Mouse (Mus musculus) C2C12 (cell line): ENCODE measurements around the gene Fmo1.

ENCODE experiments used
- CEBPB ChIP-seq: IDR thresholded peaks from one replicate; pipeline ENCODE4 v1.6.1; 2011; ENCODE audit warnings: low read depth, mild to moderate bottlenecking, control low read depth, moderate library complexity
- CTCF ChIP-seq: IDR thresholded peaks from one replicate; pipeline ENCODE4 v1.5.1; 2011; ENCODE audit not compliant: control insufficient read depth, insufficient read depth, insufficient read length
- FOSL1 ChIP-seq: IDR thresholded peaks from one replicate; pipeline ENCODE4 v1.8.0; 2011; ENCODE audit warnings: mild to moderate bottlenecking, low read length; ENCODE audit not compliant: poor library complexity, insufficient read depth, severe bottlenecking
- MAX ChIP-seq: IDR thresholded peaks from one replicate; pipeline ENCODE4 v1.6.1; 2011; ENCODE audit warnings: mild to moderate bottlenecking, control low read depth
- MYOD1 ChIP-seq: IDR thresholded peaks from one replicate; pipeline ENCODE4 v1.6.1; 2011; ENCODE audit warnings: low read depth; ENCODE audit not compliant: control insufficient read depth, insufficient read length
- MYOG ChIP-seq: IDR thresholded peaks from one replicate; pipeline ENCODE4 v1.6.1; 2011; ENCODE audit not compliant: control insufficient read depth, insufficient read length; ENCODE audit errors: extremely low read depth
- USF1 ChIP-seq: IDR thresholded peaks from one replicate; pipeline ENCODE4 v1.6.1; 2011; ENCODE audit warnings: low read depth, mild to moderate bottlenecking, control low read depth, moderate library complexity

DNA sequence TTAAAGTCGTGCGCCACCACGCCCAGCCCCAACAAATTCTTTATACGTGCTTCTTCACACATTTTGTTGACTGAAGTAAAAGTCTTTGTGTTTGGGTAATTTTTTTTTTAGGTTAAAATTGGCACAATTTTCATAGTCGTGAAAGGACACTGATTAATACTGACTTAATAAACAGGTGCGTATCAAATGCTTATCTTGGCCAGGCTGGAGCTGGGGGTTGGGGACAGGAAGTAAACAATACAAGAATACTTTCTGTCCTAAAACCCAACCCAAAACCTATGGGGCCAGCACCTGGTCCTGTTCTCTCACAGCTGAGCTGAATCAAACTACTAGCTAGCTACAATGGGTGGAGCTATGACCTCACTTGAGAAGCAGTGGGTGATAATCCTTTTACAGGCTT is 26.6 kb upstream of the Fmo1 start:
- no peak for TF ChIP-seq CTCF
- no peak for TF ChIP-seq MYOG
- TF ChIP-seq USF1 = no peak
- no peak for TF ChIP-seq CEBPB
- TF ChIP-seq MAX = no peak
- no peak for TF ChIP-seq MYOD1
- no peak for TF ChIP-seq FOSL1
